Mouse (Mus musculus) testis, adult 2 months (tissue): ENCODE results near the gene Hsd3b5. TPM values are rescaled to one million over a fixed set of nuclear protein-coding genes. Genes with fewer than 3 reads are reported as not detected.
"Not testable (repeated sequence)": the region's sequence is repeated elsewhere in the genome, so short reads cannot be mapped to it uniquely, and the experiment has no call there.

Experiments used
- H3K27ac ChIP-seq: fragments of 200-500 bp; 2 replicates; pipeline ENCODE4 v1.5.1; 2012; ENCODE audit warnings: low read depth, low read length; ENCODE audit not compliant: control insufficient read depth, insufficient read depth
- H3K27me3 ChIP-seq: fragments of 200-500 bp; 2 replicates; pipeline ENCODE4 v1.6.1; 2012; ENCODE audit warnings: mild to moderate bottlenecking, low read length, moderate library complexity; ENCODE audit not compliant: control insufficient read depth, insufficient read depth
- H3K36me3 ChIP-seq: fragments of 200-500 bp; 2 replicates; pipeline ENCODE4 v1.6.1; 2012; ENCODE audit warnings: mild to moderate bottlenecking, low read length; ENCODE audit not compliant: control insufficient read depth, insufficient read depth
- H3K4me1 ChIP-seq: fragments of 200-500 bp; 2 replicates; pipeline ENCODE4 v1.6.1; 2012; ENCODE audit warnings: low read length; ENCODE audit not compliant: control insufficient read depth, insufficient read depth
- H3K4me3 ChIP-seq: fragments of 200-500 bp; 2 replicates; pipeline ENCODE4 v1.5.1; 2012; ENCODE audit warnings: low read depth, mild to moderate bottlenecking, low read length, moderate library complexity, mixed read lengths; ENCODE audit not compliant: control insufficient read depth
- CTCF ChIP-seq: fragments of 200-500 bp; IDR thresholded peaks from 2 replicates; pipeline ENCODE4 v1.5.1; 2012; ENCODE audit warnings: low read depth, mild to moderate bottlenecking, inconsistent platforms, low read length, moderate library complexity; ENCODE audit not compliant: control insufficient read depth, insufficient read depth, insufficient replicate concordance
- POLR2A ChIP-seq: fragments of 200-500 bp; IDR thresholded peaks from 2 replicates; pipeline ENCODE4 v1.6.1; 2012; ENCODE audit warnings: low read depth, mild to moderate bottlenecking, inconsistent platforms, low read length, moderate library complexity; ENCODE audit not compliant: control insufficient read depth
- polyA plus RNA-seq: library from polyadenylated mRNA; depleted of rRNA; stranded (reverse); fragments of >200 nt; gene quantifications from 2 replicates; pipeline ENCODE4 v1.2.3, GENCODE M21; 2012; rRNA removed

Gene Hsd3b5
- not detected in 2 replicates for polyA plus RNA-seq

DNA sequence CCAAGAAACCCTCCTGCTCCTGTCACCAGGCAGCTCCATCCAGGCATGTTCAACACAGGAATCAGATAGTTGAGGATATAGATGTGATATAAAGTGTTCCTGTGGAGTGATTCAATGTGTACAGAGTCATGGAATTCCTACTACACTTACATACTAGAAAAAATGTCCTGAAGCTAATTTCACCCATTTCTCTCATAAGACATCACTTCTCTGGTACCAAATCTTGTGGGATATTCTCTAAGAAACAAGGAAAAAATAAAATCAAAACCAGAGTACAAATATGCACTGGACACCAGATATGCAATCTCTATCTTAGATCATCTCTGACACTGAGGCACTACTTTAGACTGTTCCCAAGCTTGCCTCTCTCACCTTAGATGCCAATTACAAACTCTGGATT is at the start of gene Hsd3b5:
Hsd3b5 (minus strand) TSS at position 101 of the 400 bp plus-strand sequence.
- Histone ChIP-seq H3K4me1 (no peaks in the 10 kb centered on the region), H3K27me3 (no peaks in the 10 kb centered on the region), H3K4me3 (no peak within 1 kb of the TSS), H3K36me3 (no peaks in the 10 kb centered on the region), H3K27ac (no peak within 1 kb of the TSS)
- TF ChIP-seq CTCF (no peak), POLR2A (no peak)

DNA sequence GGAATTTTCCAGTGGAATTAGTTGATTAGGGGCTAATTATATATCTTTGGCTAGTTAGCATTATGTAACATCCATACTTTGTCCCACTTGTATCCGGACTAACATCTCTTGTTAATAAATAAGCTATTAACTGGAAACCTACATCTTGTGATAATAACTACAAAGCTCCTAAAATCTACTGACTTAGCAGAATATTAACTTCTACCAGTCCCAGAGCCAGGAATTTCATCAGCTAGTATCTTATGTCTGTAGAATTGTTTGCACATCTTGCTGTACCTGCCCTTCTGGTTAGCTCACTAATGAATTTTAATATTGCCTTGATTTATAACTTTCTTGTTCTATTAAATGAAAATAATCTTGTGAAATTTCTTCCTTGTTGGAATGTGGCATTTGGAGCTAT is 5.1 kb upstream of the Hsd3b5 start:
- Histone ChIP-seq H3K36me3 (no peaks in the 10 kb centered on the region), H3K27ac (no peak overlapping the region), H3K4me3 (no peak overlapping the region), H3K27me3 (no peaks in the 10 kb centered on the region), H3K4me1 (no peaks in the 10 kb centered on the region)
- TF ChIP-seq POLR2A (no peak), CTCF (no peak)

DNA sequence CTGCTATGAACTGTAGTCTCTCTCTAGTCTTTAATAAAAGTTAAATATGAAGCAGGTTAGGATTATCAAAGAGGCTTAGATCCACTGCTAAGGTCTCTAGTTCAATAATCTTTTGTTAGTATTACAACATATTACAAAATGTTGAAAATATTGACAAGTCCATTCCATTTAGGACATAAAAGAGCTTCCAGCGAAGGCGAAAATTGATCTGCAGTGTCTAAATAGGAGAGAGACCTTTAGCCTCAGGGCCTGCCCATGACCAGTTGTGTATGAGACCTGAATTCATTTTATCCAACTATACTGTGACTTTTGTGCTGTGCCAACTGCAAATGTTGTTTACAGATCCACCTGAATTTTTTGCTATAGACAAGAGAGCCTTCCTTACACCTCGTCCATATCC is 419 bp downstream of the Hsd3b5 start:
- no peak for TF ChIP-seq POLR2A
- TF ChIP-seq CTCF, result no peak
- H3K27me3 ChIP-seq, result no peaks in the 10 kb centered on the region

DNA sequence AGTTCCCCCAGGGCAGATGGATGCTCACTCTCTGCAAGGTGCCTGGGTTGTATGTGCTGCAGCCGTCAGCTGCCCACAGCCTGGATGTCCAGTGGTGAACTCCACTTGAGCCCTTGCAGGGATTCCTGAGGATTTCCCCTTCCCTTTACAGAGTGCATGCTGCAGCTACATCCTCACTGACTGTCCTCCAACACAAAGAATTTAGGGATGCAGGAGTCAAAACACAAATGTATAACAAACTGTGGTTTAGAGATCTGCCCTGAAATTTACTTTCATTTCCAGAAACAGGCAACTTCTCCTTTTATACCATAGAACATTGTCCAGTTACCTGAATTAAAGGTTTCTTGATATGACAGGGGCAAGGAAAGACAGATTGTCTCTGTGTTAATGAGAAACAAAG is 13.3 kb downstream of the Hsd3b5 start:
- H3K4me3 ChIP-seq, H3K27me3 ChIP-seq, H3K4me1 ChIP-seq: not testable (repeated sequence)

More for the DNA sequence above, 419 bp downstream of the Hsd3b5 start:
- no peak overlapping the region for H3K27ac ChIP-seq
- no peak overlapping the region for H3K4me3 ChIP-seq
- H3K36me3 ChIP-seq, result no peaks in the 10 kb centered on the region
- no peaks in the 10 kb centered on the region for H3K4me1 ChIP-seq

DNA sequence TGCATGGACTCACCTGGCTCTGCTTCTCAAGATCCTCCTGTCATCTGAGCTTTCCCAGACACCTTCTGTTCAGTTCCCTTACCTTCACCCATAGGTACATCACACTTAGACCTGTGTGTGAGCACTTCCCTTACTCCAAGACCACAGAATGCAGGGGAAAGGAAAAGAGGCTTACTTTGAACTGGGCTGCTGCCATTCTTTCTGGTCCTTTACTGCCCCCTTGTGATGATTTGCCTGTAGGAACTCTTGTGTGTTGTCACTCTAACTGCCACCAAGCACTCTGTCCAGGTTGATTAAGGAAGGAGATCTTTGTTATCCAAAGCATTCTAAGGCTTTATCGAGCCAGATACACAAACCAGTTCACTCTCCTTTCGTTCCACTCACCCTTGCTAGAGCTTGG is 13.8 kb downstream of the Hsd3b5 start:
- not testable (repeated sequence) for H3K4me3 ChIP-seq, H3K36me3 ChIP-seq, H3K27me3 ChIP-seq, H3K4me1 ChIP-seq, H3K27ac ChIP-seq

More for the DNA sequence above, 13.3 kb downstream of the Hsd3b5 start:
- H3K27ac ChIP-seq, H3K36me3 ChIP-seq: not testable (repeated sequence)

DNA sequence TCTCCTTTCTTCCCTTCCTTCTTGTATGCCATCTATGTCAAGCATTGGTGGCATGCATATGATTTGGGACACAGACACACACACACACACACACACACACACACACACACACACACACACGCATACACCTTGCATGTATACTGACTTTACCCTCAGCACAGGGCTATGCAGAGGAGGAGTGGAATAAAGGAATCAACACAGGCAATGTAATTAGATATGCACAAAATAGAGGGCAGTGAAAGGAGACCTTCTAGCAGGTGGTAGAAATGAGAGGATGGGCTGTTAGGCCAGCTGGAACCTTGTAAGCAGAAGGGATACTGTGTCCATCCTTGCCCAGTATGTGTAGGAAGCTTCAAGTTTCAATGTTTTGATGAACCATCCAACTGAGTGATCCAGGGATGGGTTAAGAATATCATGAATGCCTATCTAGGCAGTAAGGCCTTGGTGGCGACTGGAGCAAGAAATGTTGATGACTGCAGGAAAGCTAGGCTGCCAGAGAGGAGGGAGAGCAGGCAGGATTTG is 15.6 kb downstream of the Hsd3b5 start:
- H3K36me3 ChIP-seq, H3K27ac ChIP-seq, H3K4me3 ChIP-seq, H3K27me3 ChIP-seq, H3K4me1 ChIP-seq: not testable (repeated sequence)

DNA sequence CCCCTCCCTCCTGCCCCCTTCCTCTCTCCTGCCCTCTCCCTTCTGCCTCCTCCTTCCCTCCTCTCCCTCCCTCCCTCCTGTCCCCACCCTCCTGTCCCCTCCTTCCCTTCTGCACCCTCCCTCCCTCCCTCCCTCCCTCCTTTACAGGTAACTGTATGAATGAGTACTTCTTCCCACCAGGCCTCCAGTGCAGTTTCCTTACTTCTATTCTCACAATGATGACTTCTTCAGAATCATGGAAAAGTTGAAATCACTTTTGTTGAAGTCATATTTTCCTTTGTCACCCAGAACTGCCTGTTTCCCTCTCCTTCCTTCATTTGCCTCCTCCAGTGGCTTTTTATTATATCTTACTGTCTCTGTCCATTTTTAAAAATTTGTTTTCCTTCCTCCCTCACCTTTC is 16.1 kb downstream of the Hsd3b5 start:
- Histone ChIP-seq H3K27me3 (no peaks in the 10 kb centered on the region), H3K27ac (no peak overlapping the region), H3K36me3 (no peaks in the 10 kb centered on the region), H3K4me1 (no peaks in the 10 kb centered on the region), H3K4me3 (no peak overlapping the region)
- TF ChIP-seq CTCF, result no peak
- no peak for TF ChIP-seq POLR2A

DNA sequence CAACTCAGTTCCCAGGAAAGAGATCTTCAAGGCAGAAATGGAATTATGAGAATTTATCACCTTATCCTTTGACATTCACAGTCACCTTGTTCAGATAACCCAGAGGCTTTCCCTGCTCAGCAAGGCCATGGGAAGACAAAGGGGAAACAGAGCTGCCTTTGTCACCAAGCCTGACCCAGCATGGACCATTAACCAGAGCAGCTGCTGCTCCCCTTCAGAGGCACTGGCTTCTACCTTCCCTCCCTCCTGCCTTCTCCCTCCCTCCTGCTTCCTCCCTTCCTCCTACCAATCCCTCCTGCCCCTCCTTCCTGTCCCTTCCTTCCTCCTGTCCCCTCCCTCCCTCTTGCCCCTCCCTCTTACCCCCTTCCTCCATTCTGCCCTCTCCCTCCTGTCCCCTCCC is 16.5 kb downstream of the Hsd3b5 start:
- H3K36me3 ChIP-seq, H3K27me3 ChIP-seq, H3K4me3 ChIP-seq, H3K27ac ChIP-seq, H3K4me1 ChIP-seq: not testable (repeated sequence)
